Mouse (Mus musculus): Measurements from ENCODE around the gene Erh.

The Erh gene

GRCm38 (mm10) chr12:80643693-80644505 is at the start of gene Erh, which contains the start of gene Slc39a9:
Gene Erh, minus strand, starts transcription at chr12:80644341.
Gene Slc39a9, plus strand, starts transcription at chr12:80643883.
- DNase-seq = peak; percentile 93

- no peak for DNase-seq
These were observed 49.6 kb upstream of the Erh start for GRCm38 (mm10) chr12:80693700-80694099.

- DNase-seq = peak; percentile 23
These were observed 48.3 kb upstream of the Erh start, which contains the start of gene Plekhd1 for GRCm38 (mm10) chr12:80692269-80692972. Gene Plekhd1, plus strand, starts transcription at chr12:80692591.

- no peak for DNase-seq
These were observed 47.5 kb upstream of the Erh start for GRCm38 (mm10) chr12:80691671-80692091.

GRCm38 (mm10) chr12:80689696-80690095 is 45.6 kb upstream of the Erh start:
- no peak for DNase-seq

GRCm38 (mm10) chr12:80687788-80688211 is 43.7 kb upstream of the Erh start:
- DNase-seq = no peak

- no peak for DNase-seq
These were observed 40.2 kb upstream of the Erh start for GRCm38 (mm10) chr12:80684316-80684715.

- DNase-seq = no peak
These were observed 39.4 kb upstream of the Erh start for GRCm38 (mm10) chr12:80683554-80683953.

- DNase-seq = peak; percentile 35
These were observed 37.2 kb upstream of the Erh start for GRCm38 (mm10) chr12:80681340-80681739.

- peak; percentile 48 for DNase-seq
These were observed 29.0 kb upstream of the Erh start for GRCm38 (mm10) chr12:80673170-80673569.

GRCm38 (mm10) chr12:80668391-80668790 is 24.2 kb upstream of the Erh start:
- no peak for DNase-seq

- DNase-seq = no peak
These were observed 19.8 kb upstream of the Erh start for GRCm38 (mm10) chr12:80663935-80664334.

- DNase-seq = no peak
These were observed 18.2 kb upstream of the Erh start for GRCm38 (mm10) chr12:80662322-80662721.

GRCm38 (mm10) chr12:80658661-80659060 is 14.5 kb upstream of the Erh start:
- no peak for DNase-seq

GRCm38 (mm10) chr12:80654659-80655025 is 10.5 kb upstream of the Erh start:
- DNase-seq = no peak

- no peak for DNase-seq
These were observed 10.0 kb upstream of the Erh start for GRCm38 (mm10) chr12:80653951-80654658.

- DNase-seq = no peak
These were observed 2.2 kb upstream of the Erh start for GRCm38 (mm10) chr12:80646377-80646776.

GRCm38 (mm10) chr12:80644506-80644868 is 346 bp upstream of the Erh start:
- DNase-seq = no peak

GRCm38 (mm10) chr12:80642725-80643692 is 1.1 kb downstream of the Erh start:
- DNase-seq = no peak

- no peak for DNase-seq
These were observed 12.4 kb downstream of the Erh start for GRCm38 (mm10) chr12:80631790-80632189.

- DNase-seq = no peak
These were observed 23.6 kb downstream of the Erh start for GRCm38 (mm10) chr12:80620501-80620900.

Measured in right cerebral cortex, postnatal 25 days (tissue).